Mouse (Mus musculus) liver, embryonic 16.5 days (tissue): ENCODE measurements around the gene Nhs. TPM values are rescaled to one million over a fixed set of nuclear protein-coding genes. Genes with fewer than 3 reads are reported as not detected.

ENCODE experiments used
- ATAC-seq: fragments of 200-750 bp; cut with Nextera tagmentation; 2 replicates; pipeline ENCODE4 v1.8.0; 2017; ENCODE audit warnings: low read depth, mild to moderate bottlenecking, moderate number of reproducible peaks, moderate library complexity
- H3K27ac ChIP-seq: fragments of 300-500 bp; sonication (generic); 2 replicates; pipeline ENCODE4 v1.5.1; 2014; ENCODE audit warnings: mild to moderate bottlenecking, low read length
- H3K27me3 ChIP-seq: fragments of 300-500 bp; sonication (generic); 2 replicates; pipeline ENCODE4 v1.6.1; 2014; ENCODE audit warnings: low read depth, low read length, mixed read lengths; ENCODE audit not compliant: control insufficient read depth, insufficient read depth
- H3K36me3 ChIP-seq: fragments of 300-500 bp; sonication (generic); 2 replicates; pipeline ENCODE4 v1.6.1; 2014; ENCODE audit warnings: mild to moderate bottlenecking; ENCODE audit not compliant: control insufficient read depth, insufficient read depth
- H3K4me1 ChIP-seq: fragments of 300-500 bp; sonication (generic); 2 replicates; pipeline ENCODE4 v1.6.1; 2014; ENCODE audit warnings: low read depth, low read length, mixed read lengths; ENCODE audit not compliant: control insufficient read depth
- H3K4me2 ChIP-seq: fragments of 300-500 bp; sonication (generic); 2 replicates; pipeline ENCODE4 v1.6.1; 2014; ENCODE audit warnings: low read depth, low read length, mixed read lengths
- H3K4me3 ChIP-seq: fragments of 300-500 bp; sonication (generic); 2 replicates; pipeline ENCODE4 v1.5.1; 2014; ENCODE audit warnings: low read depth, mild to moderate bottlenecking, low read length
- H3K9ac ChIP-seq: fragments of 300-500 bp; sonication (generic); 2 replicates; pipeline ENCODE4 v1.6.1; 2014; ENCODE audit warnings: low read depth, low read length
- H3K9me3 ChIP-seq: fragments of 300-500 bp; sonication (generic); replicated peaks from 2 replicates; pipeline ENCODE4 v1.6.1; 2016; ENCODE audit warnings: low read length; ENCODE audit not compliant: control insufficient read depth
- WGBS: fragments of 180-500 bp; shearing (Covaris S2); extraction: QIAGEN DNeasy Blood & Tissue Kit; methylation state at CpG from one replicate; pipeline ENCODE4 v1.1.7; 2014; ENCODE audit not compliant: insufficient replicate concordance; 5-methylcytosine and 5-hydroxymethylcytosine counted together
- polyA plus RNA-seq: library from polyadenylated mRNA; unstranded; fragments of >200 nt; fragmentation: Nextera tagmentation; extraction: Ambion mirVana; gene quantifications from 2 replicates; pipeline ENCODE4 v1.2.1, GENCODE M21; 2015

Nhs gene
- polyA plus RNA-seq, 1 experiment from 2014 or later: 0.05 TPM

DNA sequence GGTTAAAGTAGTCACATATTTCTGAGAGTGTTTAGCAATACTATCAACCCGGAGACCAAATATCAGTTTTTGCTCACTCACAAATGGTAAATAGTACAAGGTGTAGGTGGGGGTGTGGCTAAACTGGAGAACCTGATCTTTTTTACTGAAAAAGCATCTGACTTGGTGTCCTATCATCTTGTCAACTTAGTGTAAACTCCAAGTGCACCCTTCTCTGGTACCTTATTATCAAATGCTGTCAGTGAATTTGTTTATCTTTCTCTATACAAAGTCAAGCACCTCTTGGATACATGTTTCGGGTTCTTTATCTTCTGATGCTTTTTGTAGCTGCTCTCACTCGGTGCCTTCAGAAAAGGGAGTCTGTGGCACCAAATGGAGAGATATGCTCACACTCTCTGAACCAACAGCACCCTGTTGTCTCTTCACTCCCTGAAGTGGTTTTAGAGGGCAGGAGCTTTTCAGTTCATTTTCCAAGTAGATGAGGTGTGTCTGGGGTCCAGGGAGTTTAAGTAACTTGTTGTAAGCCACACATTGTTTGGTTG lies 187.5 kb downstream of the Nhs start:
- Histone ChIP-seq H3K9me3 (no peaks in the 10 kb centered on the region), H3K4me1 (no peaks in the 10 kb centered on the region; the same call in none of the 2 replicates), H3K36me3 (no peaks in the 10 kb centered on the region), H3K27ac (no peak overlapping the region), H3K4me3 (no peak overlapping the region), H3K4me2 (no peak overlapping the region), H3K27me3 (no peaks in the 10 kb centered on the region; the same call in 1 of the 2 replicates), H3K9ac (no peak overlapping the region)
- 19% methylated on average over 3 of the region's 3 CpGs for WGBS
- peak; percentile 61 for ATAC-seq

DNA sequence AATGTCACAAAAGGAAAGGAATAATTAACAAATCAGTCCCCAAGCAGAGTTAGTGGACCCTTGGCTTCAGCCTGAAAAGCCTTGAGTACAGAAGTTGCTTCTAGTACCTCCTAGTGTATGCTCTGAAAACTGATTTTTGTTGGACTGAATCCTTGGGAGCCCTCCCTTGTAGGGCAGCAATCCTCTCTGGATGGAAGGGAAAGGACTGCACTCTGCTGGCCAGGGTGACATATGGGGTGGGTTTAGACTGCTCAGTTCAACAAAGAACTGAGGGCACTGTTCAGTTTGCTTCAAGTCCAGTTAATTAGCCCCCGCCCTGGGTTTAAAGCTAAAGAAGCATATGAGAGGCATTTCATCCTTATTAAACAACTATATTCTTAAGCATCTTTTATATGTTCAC lies 188.4 kb downstream of the Nhs start:
- no peak overlapping the region for H3K4me3 ChIP-seq
- no peak overlapping the region for H3K4me2 ChIP-seq
- H3K9ac ChIP-seq: no peak overlapping the region
- H3K4me1 ChIP-seq: no peaks in the 10 kb centered on the region; the same call in none of the 2 replicates
- no peaks in the 10 kb centered on the region; the same call in 1 of the 2 replicates for H3K27me3 ChIP-seq
- no peaks in the 10 kb centered on the region for H3K36me3 ChIP-seq
- H3K9me3 ChIP-seq: no peaks in the 10 kb centered on the region
- no peak overlapping the region for H3K27ac ChIP-seq
- ATAC-seq: no peak
- WGBS: 92% methylated on average over 1 of the region's 1 CpGs

DNA sequence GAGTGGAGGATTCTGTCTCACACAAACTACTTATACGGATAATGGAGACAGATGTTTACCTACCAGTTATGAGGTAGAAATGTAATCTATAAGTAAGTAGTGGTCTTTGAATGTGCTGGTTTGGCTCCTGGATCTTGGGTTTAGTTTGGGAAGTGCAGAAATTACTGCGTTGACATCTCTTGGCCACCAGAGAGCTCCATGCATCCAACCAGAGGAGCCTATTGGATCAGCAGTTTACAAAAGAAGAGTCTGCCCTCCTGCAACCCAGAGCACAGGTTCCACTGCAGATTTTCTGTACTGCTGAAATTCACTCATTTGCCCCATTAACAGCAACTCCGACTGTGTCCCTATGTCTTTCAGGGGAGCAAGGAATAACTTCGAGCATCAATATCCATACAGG lies 191.8 kb downstream of the Nhs start:
- Histone ChIP-seq H3K27ac (no peak overlapping the region), H3K4me2 (no peak overlapping the region), H3K9me3 (no peaks in the 10 kb centered on the region), H3K27me3 (no peaks in the 10 kb centered on the region), H3K4me3 (no peak overlapping the region), H3K4me1 (no peaks in the 10 kb centered on the region), H3K36me3 (no peaks in the 10 kb centered on the region), H3K9ac (no peak overlapping the region)
- no peak for ATAC-seq
- WGBS: 38% methylated on average over 4 of the region's 4 CpGs

DNA sequence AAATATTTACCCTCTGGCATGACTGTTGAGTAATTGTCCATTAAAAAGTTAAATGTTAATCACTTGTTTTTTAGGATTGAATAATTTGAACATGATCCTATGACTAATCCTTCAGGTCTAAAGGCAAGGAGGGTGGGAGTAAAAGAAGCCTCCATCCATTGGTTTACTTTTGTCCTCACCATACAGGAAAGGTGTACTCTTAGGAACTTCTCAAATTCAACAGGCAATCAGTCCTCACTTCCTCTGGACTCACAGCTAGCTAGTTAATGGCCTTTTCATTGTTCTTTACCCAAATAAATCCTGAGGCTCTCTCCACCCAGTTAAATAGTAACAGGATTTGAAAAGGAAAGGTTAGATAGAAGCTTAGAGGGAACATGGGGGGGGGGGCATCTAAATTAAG lies 196.2 kb downstream of the Nhs start:
- H3K4me3 ChIP-seq: no peak overlapping the region
- no peak overlapping the region for H3K27ac ChIP-seq
- no peaks in the 10 kb centered on the region for H3K27me3 ChIP-seq
- H3K36me3 ChIP-seq: no peaks in the 10 kb centered on the region
- no peaks in the 10 kb centered on the region for H3K9me3 ChIP-seq
- H3K4me2 ChIP-seq: no peak overlapping the region
- no peak overlapping the region for H3K9ac ChIP-seq
- H3K4me1 ChIP-seq: no peaks in the 10 kb centered on the region
- ATAC-seq: no peak

DNA sequence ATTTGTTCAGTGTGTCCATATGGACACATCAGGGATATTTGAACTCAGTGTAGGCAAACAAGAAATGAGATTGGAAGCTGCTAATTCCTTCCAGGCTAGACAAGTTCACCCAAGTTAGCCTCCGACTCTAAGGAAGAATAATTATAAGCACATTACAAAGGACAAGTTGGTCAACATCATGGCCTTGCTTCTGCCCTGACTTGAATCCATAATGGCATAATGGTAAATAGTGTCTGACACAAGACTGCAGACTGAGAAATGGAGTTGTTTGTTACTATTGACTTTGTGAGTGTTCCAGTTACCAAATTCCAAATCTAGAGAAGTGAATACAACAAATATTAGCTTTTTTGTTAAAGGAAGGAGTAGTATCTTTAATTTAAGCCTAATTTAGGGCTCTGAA lies 196.7 kb downstream of the Nhs start:
- no peak for ATAC-seq
- Histone ChIP-seq H3K27ac (no peak overlapping the region), H3K27me3 (no peaks in the 10 kb centered on the region), H3K36me3 (no peaks in the 10 kb centered on the region), H3K9me3 (no peaks in the 10 kb centered on the region), H3K4me2 (no peak overlapping the region), H3K4me1 (no peaks in the 10 kb centered on the region), H3K4me3 (no peak overlapping the region), H3K9ac (no peak overlapping the region)
- 58% methylated on average over 1 of the region's 1 CpGs for WGBS

DNA sequence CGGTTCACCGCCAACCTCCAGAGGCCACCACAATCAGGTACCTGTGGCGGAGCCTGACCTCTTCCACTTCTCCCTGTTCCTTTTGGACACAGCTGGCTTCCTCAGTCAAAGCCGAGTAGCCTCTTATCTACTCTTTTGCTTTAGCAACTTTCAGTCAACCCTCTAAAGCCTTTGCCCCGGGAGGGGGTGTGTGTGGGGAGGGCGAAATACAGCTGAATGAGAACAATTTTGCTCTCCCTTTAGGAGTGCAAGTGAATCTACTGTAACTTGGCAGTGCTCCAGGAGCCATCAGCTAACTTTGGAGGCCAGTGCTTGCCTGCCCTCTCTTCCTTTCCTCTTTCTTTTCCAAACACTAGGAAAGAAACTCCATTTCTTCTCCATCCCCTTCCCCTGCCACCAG lies 197.8 kb downstream of the Nhs start:
- H3K36me3 ChIP-seq: no peaks in the 10 kb centered on the region
- no peak overlapping the region for H3K27ac ChIP-seq
- ATAC-seq: no peak
- 59% methylated on average over 6 of the region's 6 CpGs for WGBS
- no peak overlapping the region for H3K4me3 ChIP-seq
- H3K27me3 ChIP-seq: no peaks in the 10 kb centered on the region
- H3K9ac ChIP-seq: no peak overlapping the region
- no peak overlapping the region for H3K4me2 ChIP-seq
- H3K9me3 ChIP-seq: no peaks in the 10 kb centered on the region
- no peaks in the 10 kb centered on the region for H3K4me1 ChIP-seq

DNA sequence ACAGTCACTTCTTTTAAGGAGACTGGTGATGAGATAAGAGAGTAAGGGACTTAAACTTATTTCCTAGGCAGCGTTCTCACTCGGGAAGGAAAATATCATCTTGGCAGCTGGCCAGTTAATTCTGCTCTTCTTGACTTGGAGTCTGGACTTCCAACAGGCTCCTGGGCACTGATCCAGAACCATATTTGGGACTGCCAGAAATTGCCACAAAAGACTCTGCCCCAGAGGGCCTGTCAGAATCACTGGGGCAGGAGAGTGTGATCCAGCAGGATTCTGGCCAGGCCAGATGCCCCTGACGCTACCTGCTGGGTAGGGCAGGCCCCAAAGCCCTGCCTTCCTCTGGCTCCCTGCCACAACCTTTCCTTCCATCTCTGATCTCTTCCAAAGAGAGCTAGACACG lies 198.4 kb downstream of the Nhs start:
- no peak overlapping the region for H3K27ac ChIP-seq
- 56% methylated on average over 4 of the region's 4 CpGs for WGBS
- H3K4me1 ChIP-seq: no peaks in the 10 kb centered on the region
- H3K4me2 ChIP-seq: no peak overlapping the region
- no peaks in the 10 kb centered on the region for H3K36me3 ChIP-seq
- no peak overlapping the region for H3K9ac ChIP-seq
- no peak overlapping the region for H3K4me3 ChIP-seq
- H3K27me3 ChIP-seq: no peaks in the 10 kb centered on the region
- H3K9me3 ChIP-seq: no peaks in the 10 kb centered on the region
- ATAC-seq: no peak

DNA sequence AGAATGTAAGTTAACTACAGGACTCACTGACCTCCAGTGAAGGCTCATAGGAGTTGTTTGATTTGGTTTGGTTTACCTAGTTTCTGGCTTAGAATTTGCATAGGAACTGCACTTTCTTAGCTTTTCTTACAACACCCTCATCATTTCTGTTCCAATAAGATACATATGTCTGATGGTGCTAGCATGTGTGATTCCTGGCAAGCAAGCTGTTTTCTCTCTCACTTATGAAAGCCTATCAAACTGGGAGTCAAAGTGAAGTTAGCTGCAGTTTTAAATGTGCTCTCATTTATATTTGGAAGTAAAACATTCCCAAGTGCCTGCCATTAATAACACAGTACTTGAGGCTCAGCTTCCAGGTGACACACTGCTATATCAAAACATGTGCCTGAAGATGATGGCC lies 207.2 kb downstream of the Nhs start:
- Histone ChIP-seq H3K4me3 (no peak overlapping the region), H3K4me1 (no peaks in the 10 kb centered on the region), H3K9me3 (no peaks in the 10 kb centered on the region), H3K27me3 (no peaks in the 10 kb centered on the region), H3K36me3 (no peaks in the 10 kb centered on the region), H3K27ac (no peak overlapping the region), H3K9ac (no peak overlapping the region), H3K4me2 (no peak overlapping the region)
- ATAC-seq: no peak

DNA sequence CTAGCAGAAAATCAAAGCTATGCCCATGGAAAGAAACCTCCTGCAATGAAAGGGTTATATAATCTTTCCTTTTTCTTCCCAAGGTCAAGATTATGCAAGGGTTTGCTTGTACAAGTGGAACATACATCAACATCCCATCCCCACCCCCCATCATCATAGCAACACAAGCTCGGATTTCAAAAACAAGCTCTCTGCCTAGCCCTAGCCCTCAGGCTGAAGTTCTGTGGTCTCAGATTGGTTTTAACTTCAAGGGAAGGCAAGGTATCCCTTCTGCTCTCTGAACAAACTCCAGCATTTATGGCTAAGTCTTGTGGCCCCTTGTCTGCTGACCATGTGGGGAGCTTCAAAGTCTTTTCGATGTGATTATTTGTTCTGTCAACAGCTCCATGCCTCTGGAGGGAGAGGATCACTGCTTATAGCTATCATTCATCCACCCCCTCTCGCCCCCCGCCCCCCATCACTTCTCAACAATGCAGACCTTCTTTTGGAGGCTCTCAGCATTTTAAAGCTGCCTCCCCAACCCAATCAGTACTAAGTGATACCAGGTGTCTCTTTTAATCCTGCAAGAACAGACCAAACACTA lies 216.3 kb downstream of the Nhs start:
- WGBS: 34% methylated on average over 4 of the region's 4 CpGs
- Histone ChIP-seq H3K36me3 (no peaks in the 10 kb centered on the region), H3K27ac (no peak overlapping the region), H3K4me1 (no peaks in the 10 kb centered on the region), H3K9me3 (no peaks in the 10 kb centered on the region), H3K4me2 (no peak overlapping the region), H3K9ac (no peak overlapping the region), H3K4me3 (no peak overlapping the region), H3K27me3 (no peaks in the 10 kb centered on the region; the same call in 1 of the 2 replicates)
- ATAC-seq: no peak
